Mouse (Mus musculus): ENCODE measurements around the gene Nfyb. TPM values are rescaled to one million over a fixed set of nuclear protein-coding genes. Genes with fewer than 3 reads are reported as not detected.

Nfyb gene
- total and polyA plus RNA-seq, 2 experiments from 2014 or later: 27.3 to 34.4 TPM

GRCm38 (mm10) chr10:82699296-82699941 is 64.5 kb downstream of the Nfyb start:
- DNase-seq (ENCODE audit: low spot score): peak; percentile 36
- WGBS: under 1% methylated on average over 43 of the region's 59 CpGs
- 0 out of 2 replicates have a peak, but pooled peaks have one; percentile 2 for TF ChIP-seq CTCF (IDR thresholded peaks at IDR 0.05; ENCODE audit: low read depth)

GRCm38 (mm10) chr10:82698712-82699261 is 65.2 kb downstream of the Nfyb start:
- Histone ChIP-seq H3K27ac (peak overlapping the region; percentile 86), H3K9ac (replicated peaks; ENCODE audit: low read length) (peak overlapping the region; percentile 84), H3K4me3 (ENCODE audit: low read length) (peak overlapping the region; percentile 97), H3K4me2 (ENCODE audit: low read depth, low read length) (peak overlapping the region; percentile 77), H3K9me3 (ENCODE audit: low read length) (no peaks in the 10 kb centered on the region), H3K27me3 (ENCODE audit: insufficient read depth, low read length) (no peaks in the 10 kb centered on the region), H3K36me3 (ENCODE audit: insufficient read depth, low read length) (peaks cover 12% of the 10 kb centered on the region; the same call in 1 of the 2 replicates), H3K4me1 (ENCODE audit: insufficient read depth, low read length) (peaks cover 8% of the 10 kb centered on the region; the same call in 1 of the 2 replicates)
- peak; percentile 95 for DNase-seq (ENCODE audit: low spot score)
- no peak for TF ChIP-seq CTCF (IDR thresholded peaks at IDR 0.05; ENCODE audit: low read depth)
- 0% methylated on average over 33 of the region's 42 CpGs for WGBS
- peak; percentile 96 for ATAC-seq

More at GRCm38 (mm10) chr10:82699296-82699941, 64.5 kb downstream of the Nfyb start:
- no peaks in the 10 kb centered on the region for H3K27me3 ChIP-seq (ENCODE audit: insufficient read depth, low read length)
- H3K4me1 ChIP-seq (ENCODE audit: insufficient read depth, low read length): peaks cover 8% of the 10 kb centered on the region; the same call in 1 of the 2 replicates
- peak overlapping the region; percentile 97 for H3K4me3 ChIP-seq (ENCODE audit: low read length)
- H3K9ac ChIP-seq (replicated peaks; ENCODE audit: low read length): peak overlapping the region; percentile 84
- H3K27ac ChIP-seq: peak overlapping the region; percentile 86
- H3K9me3 ChIP-seq (ENCODE audit: low read length): no peaks in the 10 kb centered on the region
- peaks cover 12% of the 10 kb centered on the region; the same call in 1 of the 2 replicates for H3K36me3 ChIP-seq (ENCODE audit: insufficient read depth, low read length)
- peak overlapping the region; percentile 77 for H3K4me2 ChIP-seq (ENCODE audit: low read depth, low read length)
- peak; percentile 85 for ATAC-seq

Other genes with a start within 250 kb of the Nfyb start
- 23.3 and 31.0 TPM in 2 replicates for gene 1190007I07Rik, start 140.9 kb downstream of the Nfyb start, total RNA-seq (2014; rRNA removed)
- 35.2 and 38.0 TPM in 2 replicates for gene 1190007I07Rik, start 140.9 kb downstream of the Nfyb start, polyA plus RNA-seq (2015; fragmentation: Nextera tagmentation; extraction: Ambion mirVana)
- 58.9 and 63.9 TPM in 2 replicates for gene Tdg, start 134.3 kb downstream of the Nfyb start, total RNA-seq (2014; rRNA removed)
- gene Tdg, start 134.3 kb downstream of the Nfyb start, polyA plus RNA-seq (2015; fragmentation: Nextera tagmentation; extraction: Ambion mirVana): 120 and 126 TPM in 2 replicates
- 1.0 and 2.1 TPM in 2 replicates for gene Glt8d2, start 73.5 kb downstream of the Nfyb start, total RNA-seq (2014; rRNA removed)
- 1.2 and 1.5 TPM in 2 replicates for gene Glt8d2, start 73.5 kb downstream of the Nfyb start, polyA plus RNA-seq (2015; fragmentation: Nextera tagmentation; extraction: Ambion mirVana)
- gene Hcfc2, start 68.0 kb downstream of the Nfyb start, total RNA-seq (2014; rRNA removed): 19.2 and 22.9 TPM in 2 replicates
- 24.8 and 29.7 TPM in 2 replicates for gene Hcfc2, start 68.0 kb downstream of the Nfyb start, polyA plus RNA-seq (2015; fragmentation: Nextera tagmentation; extraction: Ambion mirVana)
- 79.6 and 80.0 TPM in 2 replicates for gene Txnrd1, start 69.8 kb upstream of the Nfyb start, total RNA-seq (2014; rRNA removed)
- gene Txnrd1, start 69.8 kb upstream of the Nfyb start, polyA plus RNA-seq (2015; fragmentation: Nextera tagmentation; extraction: Ambion mirVana): 62.3 and 64.8 TPM in 2 replicates
- gene Eid3, start 102.5 kb upstream of the Nfyb start, total RNA-seq (2014; rRNA removed): 0.50 and 2.6 TPM in 2 replicates
- gene Eid3, start 102.5 kb upstream of the Nfyb start, polyA plus RNA-seq (2015; fragmentation: Nextera tagmentation; extraction: Ambion mirVana): 0.26 and 0.33 TPM in 2 replicates
- 22.3 and 26.7 TPM in 2 replicates for gene Chst11, start 221.4 kb upstream of the Nfyb start, total RNA-seq (2014; rRNA removed)
- 2.5 and 2.9 TPM in 2 replicates for gene Chst11, start 221.4 kb upstream of the Nfyb start, polyA plus RNA-seq (2015; fragmentation: Nextera tagmentation; extraction: Ambion mirVana)